Mouse (Mus musculus) liver, adult 2 months (tissue): ENCODE results near the gene Mast2.

Experiments used
- CTCF ChIP-seq: fragments of 200-500 bp; IDR thresholded peaks from 2 replicates; pipeline ENCODE4 v1.5.1; 2011; ENCODE audit warnings: low read depth, low read length, control low read depth
- POLR2A ChIP-seq: fragments of 200-500 bp; IDR thresholded peaks from 2 replicates; pipeline ENCODE4 v1.6.1; 2011; ENCODE audit warnings: low read length, control low read depth; ENCODE audit not compliant: insufficient read depth; ENCODE audit errors: extremely low read depth

- TF ChIP-seq CTCF (no peak), POLR2A (no peak)
Measured at GRCm38 (mm10) chr4:116406668-116407067, 57.3 kb downstream of the Mast2 start.
